Mouse (Mus musculus) lung, postnatal 0 days (tissue): Measurements from ENCODE around the gene Nudt4.

Source experiments
- CTCF ChIP-seq: IDR thresholded peaks from 2 replicates; pipeline ENCODE4 v1.5.1; 2016; ENCODE audit warnings: antibody characterized with exemption, mild to moderate bottlenecking
- EP300 ChIP-seq: IDR thresholded peaks from 2 replicates; pipeline ENCODE4 v1.6.1; 2016; ENCODE audit warnings: antibody characterized with exemption, mild to moderate bottlenecking, control low read depth

DNA sequence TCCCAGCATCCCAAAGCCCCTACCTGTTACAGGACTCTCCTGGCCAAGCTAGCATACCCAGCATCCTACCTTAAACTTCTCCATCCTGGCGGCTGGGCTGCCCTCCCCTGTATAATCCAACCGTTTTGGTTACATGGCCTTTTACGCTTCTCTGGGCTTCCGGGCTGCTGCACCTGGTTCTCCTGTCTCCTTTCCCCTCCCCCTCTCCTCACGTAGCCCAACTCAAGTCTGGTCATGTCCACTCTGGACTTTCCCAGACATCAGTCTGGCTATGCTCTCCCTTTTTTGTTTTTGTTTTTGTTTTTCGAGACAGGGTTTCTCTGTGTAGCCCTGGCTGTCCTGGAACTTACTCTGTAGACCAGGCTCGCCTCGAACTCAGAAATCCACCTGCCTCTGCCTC is 51.3 kb downstream of the Nudt4 start:
- no peak for TF ChIP-seq EP300
- TF ChIP-seq CTCF: no peak
